Mouse (Mus musculus) MEL (cell line): ENCODE measurements around the gene Ryr1.

Source experiments
- CTCF ChIP-seq, 3 experiments: IDR thresholded peaks in 2 of 3; conservative IDR thresholded peaks in 1 of 3; 2 replicates each; pipeline ENCODE4 v1.5.1; 2011 to 2012; ENCODE audit warnings: low read length in 3 of 3, low read depth in 2 of 3, mild to moderate bottlenecking in 2 of 3, improper control_type of control experiment in 1 of 3, inconsistent platforms in 1 of 3, mixed read lengths in 1 of 3, moderate library complexity in 1 of 3; ENCODE audit not compliant: control insufficient read depth in 1 of 3, insufficient read depth in 1 of 3, poor library complexity in 1 of 3, severe bottlenecking in 1 of 3
- GATA1 ChIP-seq: IDR thresholded peaks from 2 replicates; pipeline ENCODE4 v1.6.1; 2011; ENCODE audit warnings: low read depth, low read length, improper control_type of control experiment
- POLR2A ChIP-seq, 2 experiments: IDR thresholded peaks; 2 replicates each; pipeline ENCODE4 v1.6.1; 2011 to 2012; ENCODE audit warnings: low read length in 2 of 2, mild to moderate bottlenecking in 2 of 2, control low read depth in 1 of 2, improper control_type of control experiment in 1 of 2, low read depth in 1 of 2, moderate library complexity in 1 of 2; ENCODE audit not compliant: control insufficient read depth in 1 of 2, insufficient read depth in 1 of 2, poor library complexity in 1 of 2
- USF1 ChIP-seq: IDR thresholded peaks from 2 replicates; pipeline ENCODE4 v1.6.1; 2014; ENCODE audit warnings: low read depth, mild to moderate bottlenecking, inconsistent platforms, low read length, improper control_type of control experiment, moderate library complexity

DNA sequence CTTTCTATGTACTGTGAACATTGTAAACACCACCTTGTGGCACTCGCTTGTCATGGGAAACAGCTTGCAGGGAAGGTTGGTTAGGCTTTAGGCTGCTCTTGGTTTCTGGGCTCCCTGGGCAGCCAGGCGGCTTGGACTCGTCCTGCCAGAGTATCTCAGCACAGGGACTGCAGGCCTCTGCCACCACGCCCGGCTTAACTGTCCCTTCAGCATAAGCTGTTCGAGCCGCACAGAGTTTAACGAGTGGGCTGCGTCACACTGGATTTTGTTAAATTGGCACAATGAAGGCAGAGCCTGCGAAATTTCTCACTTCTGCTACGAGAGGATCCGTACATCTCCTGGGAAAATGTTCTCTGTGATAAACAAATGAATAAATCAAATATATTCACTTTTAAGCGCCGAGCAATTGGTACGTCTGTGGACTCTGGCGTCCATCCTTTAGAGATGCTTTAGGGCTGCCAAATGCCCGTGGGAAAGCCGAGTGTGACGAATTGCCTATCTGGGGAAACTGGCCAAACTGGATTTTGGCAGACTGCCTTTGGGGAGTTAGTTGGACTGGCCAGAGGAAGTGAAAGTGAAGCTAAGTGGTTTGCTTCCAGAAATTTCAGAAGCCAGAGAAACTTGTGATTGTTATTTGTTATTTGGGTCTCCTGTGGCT is 81.8 kb downstream of the Ryr1 start:
- TF ChIP-seq USF1 (no peak), POLR2A (IDR thresholded peaks at IDR 0.05; ENCODE audit: control insufficient read depth in 1 of 2, insufficient read depth in 1 of 2, low read depth in 1 of 2, low read length in 2 of 2, poor library complexity in 1 of 2) (no peak), GATA1 (no peak), CTCF (IDR thresholded peaks at IDR 0.05 in 2 of 3, conservative IDR thresholded peaks at IDR 0.05 in 1 of 3; ENCODE audit: control insufficient read depth in 1 of 3, insufficient read depth in 1 of 3, low read depth in 2 of 3, low read length in 3 of 3, poor library complexity in 1 of 3, severe bottlenecking in 1 of 3) (no peak)
